Mouse (Mus musculus) brain, embryonic 18.5 days (tissue): ENCODE data around the gene Hist2h3c2.

Experiments used
- DNase-seq: peaks from one replicate; pipeline ENCODE4 v3.0.0-alpha.2; 2012; ENCODE audit warnings: low read depth, low spot score

Gene Hist2h3c2

DNA sequence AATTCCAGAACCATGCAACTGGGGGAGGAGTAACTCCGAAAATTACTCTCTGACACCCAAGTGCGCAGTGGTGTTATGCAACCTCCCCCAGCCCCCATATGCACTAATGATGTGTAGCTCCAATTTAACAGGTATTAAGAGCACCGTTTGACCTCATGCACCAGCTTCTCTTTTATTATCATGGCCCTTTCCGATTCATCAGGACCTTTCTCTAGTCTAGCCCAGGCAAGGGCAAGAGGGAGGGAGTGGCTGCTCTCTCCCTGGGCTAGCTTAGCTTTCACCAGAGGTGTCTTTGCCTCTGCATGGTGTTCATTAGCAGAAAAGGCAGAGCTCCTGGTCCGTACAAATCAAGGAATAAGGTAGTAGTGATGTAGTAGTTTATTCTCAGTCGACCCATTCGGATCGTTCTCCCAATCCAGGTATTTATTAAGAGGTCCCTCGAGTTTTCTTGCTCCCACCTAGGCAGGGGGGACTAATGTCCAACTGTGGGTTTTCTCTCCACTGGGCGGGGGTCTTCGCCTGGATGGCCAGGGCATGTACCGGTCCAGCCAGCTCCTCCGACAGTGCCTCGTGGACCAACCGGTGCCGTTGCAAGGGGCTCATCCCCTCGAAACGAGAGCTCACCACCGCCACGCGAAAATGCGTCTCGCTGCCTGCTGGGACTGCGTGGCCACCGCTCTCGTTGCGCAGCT is 42.3 kb downstream of the Hist2h3c2 start:
- DNase-seq = no peak

DNA sequence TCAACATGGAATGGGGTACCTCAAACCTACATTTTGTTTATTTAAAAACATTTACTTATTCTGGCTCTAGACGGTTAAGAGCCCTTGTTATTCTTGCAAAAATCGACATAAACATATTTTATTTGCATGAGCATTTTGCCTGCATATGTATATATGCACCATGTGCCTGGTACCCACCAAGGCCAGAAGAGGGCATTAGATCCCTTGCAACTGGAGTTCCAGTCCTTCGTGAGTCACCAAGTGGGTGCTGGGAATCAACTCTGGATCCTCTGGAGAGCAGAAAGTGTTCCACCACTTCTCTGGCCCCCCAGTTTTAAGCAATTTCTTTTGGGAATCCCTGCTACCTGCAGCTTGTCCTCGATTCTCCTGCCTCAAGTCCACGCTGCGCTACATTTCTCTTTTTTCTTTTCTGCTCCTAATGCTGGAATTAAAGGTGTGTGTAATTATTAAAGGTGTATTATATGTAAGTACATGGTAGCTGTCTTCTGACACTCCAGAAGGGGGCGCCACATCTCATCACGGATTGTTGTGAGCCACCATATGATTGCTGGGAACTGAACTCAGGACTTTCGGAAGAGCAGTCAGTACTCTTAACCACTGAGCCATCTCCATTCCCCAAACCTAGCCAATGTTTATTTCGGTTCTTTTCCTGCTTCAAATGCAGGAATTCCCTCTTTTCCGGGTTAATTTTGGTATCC is 43.2 kb downstream of the Hist2h3c2 start:
- no peak for DNase-seq

DNA sequence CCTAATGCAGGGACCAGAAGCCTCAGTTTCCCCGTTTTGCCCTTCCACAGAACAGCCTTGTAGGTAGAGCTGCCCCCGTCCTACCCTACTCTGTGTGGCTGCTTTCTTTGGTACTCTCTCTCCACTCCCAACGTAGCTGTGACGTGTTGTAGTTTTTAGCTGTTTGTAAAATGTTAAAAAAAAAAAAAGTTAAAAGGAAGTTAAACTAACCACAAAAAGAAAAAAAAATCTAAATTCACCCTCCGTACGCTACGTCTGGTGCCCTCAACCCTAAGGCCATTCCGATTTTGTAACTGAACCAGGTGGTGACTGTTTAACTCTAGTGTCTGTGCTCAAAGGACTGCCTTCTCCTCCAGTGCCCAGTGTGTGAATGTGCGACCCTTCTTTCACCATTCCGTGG is 44.0 kb downstream of the Hist2h3c2 start:
- DNase-seq = no peak

DNA sequence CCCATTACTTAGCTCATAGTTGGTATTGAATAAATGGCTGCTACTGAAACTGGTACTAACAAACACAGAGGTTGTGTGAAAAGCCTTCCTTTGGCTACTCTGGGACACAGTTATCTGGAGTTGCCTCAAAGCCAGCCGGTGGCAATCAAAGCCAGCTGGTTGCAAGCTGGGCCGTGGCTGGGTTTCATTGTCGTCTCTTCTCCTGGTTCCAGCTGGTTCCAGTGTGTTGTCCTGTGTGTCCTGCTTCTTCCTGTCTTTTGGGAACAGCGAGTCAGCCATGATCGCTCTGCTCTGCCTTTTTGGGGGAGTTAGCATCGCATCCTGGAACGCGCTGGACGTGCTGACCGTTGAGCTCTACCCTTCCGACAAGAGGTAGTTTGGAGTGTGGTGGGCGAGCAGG is 46.0 kb downstream of the Hist2h3c2 start:
- no peak for DNase-seq
